Mouse (Mus musculus) lung, adult 2 months (tissue): ENCODE results near the gene Trim45.

Source experiments
- CTCF ChIP-seq: fragments of 200-500 bp; IDR thresholded peaks from 2 replicates; pipeline ENCODE4 v1.5.1; 2011; ENCODE audit warnings: mild to moderate bottlenecking, low read length, control low read depth; ENCODE audit not compliant: insufficient read depth
- POLR2A ChIP-seq: fragments of 200-500 bp; IDR thresholded peaks from 2 replicates; pipeline ENCODE4 v1.6.1; 2011; ENCODE audit warnings: low read depth, mild to moderate bottlenecking, control low read depth, low read length, borderline replicate concordance; ENCODE audit errors: extremely low read depth

DNA sequence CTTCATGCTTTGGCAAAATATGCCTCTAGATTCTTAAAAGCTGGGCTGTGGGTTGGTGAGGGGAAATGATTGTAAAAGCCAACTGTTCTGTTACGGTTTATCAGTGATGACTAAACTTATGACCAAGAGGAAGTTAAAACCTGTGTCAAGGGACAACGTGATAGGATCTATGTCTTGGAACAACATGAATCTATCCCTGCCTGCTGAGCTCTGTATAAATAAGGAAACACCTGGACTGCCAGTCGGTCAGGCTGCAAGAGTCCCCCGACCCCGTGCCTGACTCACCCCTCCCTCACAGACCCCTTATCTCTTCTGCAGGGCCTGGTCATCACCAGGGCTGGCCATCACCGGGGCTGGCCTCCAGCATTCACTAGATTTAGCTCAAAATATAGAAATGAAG lies 15.9 kb upstream of the Trim45 start:
- no peak for TF ChIP-seq CTCF
- TF ChIP-seq POLR2A: no peak
